Mouse (Mus musculus) layer of hippocampus, adult 2 months (tissue): ENCODE measurements around the gene Cldn7. TPM values are rescaled to one million over a fixed set of nuclear protein-coding genes. Genes with fewer than 3 reads are reported as not detected.
"Not testable (repeated sequence)": the region's sequence is repeated elsewhere in the genome, so short reads cannot be mapped to it uniquely, and the experiment has no call there.

Source experiments
- DNase-seq, 2 experiments: peaks; one replicate each; pipeline ENCODE4 v3.0.0; 2022; ENCODE audit warnings: low spot score in 2 of 2
- H3K27ac ChIP-seq: fragments of 200-600 bp; 2 replicates; pipeline ENCODE4 v1.8.1; 2022
- H3K4me3 ChIP-seq: fragments of 200-600 bp; 2 replicates; pipeline ENCODE4 v1.8.1; 2022; ENCODE audit warnings: mild to moderate bottlenecking
- CTCF ChIP-seq: fragments of 200-600 bp; conservative IDR thresholded peaks from 2 replicates; pipeline ENCODE4 v1.8.1; 2022; ENCODE audit warnings: antibody characterized with exemption, mild to moderate bottlenecking, moderate library complexity
- long read RNA-seq, 2 experiments: library from polyadenylated mRNA; stranded (forward); transcript quantifications; one replicate each; pipeline ENCODE4 v2.0.0; 2021; ENCODE audit warnings: borderline mapping rate in 2 of 2
- total RNA-seq, 2 experiments: library from RNA; stranded (reverse); gene quantifications; 2 replicates each; pipeline ENCODE4 v1.2.3; 2021

Gene Cldn7
- total RNA-seq: not detected
- long read RNA-seq, experiment 1: 0 reads
- long read RNA-seq, experiment 2: 0 reads

DNA sequence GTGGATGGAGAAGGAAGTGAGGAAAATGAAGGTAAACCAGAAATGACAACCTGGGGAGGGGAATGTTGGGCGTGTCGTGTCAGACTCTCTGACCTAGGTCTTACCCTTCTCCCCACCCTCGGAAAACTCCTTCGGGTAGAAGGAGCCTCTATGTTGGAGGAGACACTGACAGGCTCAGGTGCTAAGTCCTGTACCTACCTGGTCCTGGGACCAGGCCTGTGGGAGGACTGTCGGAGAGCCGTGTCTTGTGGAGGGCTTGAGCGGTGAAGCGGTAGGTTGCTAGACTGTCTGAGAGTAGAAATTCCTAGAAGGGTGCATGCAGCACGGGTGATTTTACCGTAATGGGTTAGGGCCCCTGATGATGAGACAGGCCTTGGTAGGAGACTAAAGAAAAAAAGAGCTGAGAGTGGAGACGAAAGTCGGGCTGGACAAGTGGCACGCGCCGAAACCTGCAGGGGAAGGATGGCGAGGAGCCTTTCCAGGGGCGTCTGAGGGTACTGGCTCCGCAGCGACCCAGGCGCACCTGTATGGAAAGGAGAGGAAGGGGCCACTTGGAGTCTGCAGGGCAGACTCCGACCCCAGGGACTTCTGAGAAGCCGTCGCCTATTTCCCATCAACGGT, at the start of gene Cldn7:
Gene Cldn7, plus strand, starts transcription at position 130 of the 621 bp plus-strand sequence.
- Histone ChIP-seq H3K27ac (no peak within 1 kb of the TSS), H3K4me3 (no peak within 1 kb of the TSS)
- no peak for DNase-seq
- no peak for TF ChIP-seq CTCF

DNA sequence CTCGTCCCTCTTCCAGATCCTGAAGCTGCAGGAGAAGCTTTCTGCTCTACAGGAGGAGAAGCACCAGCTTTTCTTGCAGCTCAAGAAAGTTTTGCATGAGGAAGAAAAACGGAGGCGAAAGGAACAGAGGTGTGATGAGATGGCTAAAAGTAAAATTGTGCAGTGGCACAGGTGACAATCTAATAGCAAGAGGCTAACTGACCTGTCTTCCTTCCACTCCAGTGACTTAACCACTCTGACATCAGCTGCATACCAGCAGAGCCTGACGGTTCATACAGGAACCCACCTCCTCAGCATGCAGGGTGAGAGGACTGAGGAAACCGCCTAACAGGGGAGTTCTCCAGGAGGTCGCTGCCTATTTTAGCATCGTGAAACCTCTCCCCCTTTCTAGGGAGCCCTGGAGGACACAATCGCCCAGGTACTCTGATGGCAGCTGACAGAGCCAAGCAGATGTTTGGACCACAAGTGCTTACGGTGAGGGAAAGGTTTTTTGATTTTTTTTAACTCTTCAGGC, 49.6 kb upstream of the Cldn7 start:
- no peak for DNase-seq
- Histone ChIP-seq H3K27ac (no peak overlapping the region), H3K4me3 (peak overlapping the region; percentile 83)
- TF ChIP-seq CTCF: no peak

DNA sequence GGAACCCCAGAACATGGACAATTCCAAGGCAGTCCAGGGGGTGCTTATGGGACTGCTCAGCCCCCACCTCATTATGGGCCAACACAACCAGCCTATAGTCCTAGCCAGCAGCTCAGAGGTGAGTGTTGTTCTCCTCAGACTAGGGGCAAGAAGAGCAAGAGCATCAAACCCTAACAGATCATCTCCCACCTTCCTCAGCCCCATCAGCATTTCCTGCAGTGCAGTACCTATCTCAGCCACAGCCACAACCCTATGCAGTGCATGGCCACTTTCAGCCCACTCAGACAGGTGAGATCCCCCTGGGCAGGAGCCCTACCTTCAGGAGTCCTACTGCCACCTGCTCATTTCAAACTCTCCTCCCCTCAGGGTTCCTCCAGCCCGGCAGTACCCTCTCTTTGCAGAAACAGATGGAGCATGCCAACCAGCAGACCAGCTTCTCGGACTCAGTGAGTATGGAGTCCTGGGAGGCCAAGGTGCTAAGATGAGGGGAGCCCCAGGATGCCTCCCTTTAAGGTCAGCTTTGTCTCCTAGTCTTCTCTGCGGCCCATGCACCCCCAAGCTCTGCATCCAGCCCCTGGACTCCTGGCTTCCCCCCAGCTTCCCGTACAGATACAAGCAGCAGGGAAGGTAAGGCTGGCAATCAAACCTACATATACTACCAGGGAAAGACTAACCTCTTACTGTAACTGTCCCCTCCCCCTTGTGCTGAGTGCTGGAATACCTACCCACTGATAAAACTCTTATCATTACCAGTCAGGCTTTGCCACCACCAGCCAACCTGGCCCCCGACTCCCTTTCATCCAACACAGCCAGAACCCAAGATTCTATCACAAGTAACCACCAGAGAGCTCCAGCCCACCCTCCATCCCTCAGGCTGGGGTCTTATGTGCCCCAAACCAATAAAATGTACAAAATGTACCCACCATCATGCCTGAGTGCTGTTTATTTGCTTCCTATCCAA, 48.6 kb upstream of the Cldn7 start:
- DNase-seq: no peak
- H3K27ac ChIP-seq: no peak overlapping the region
- H3K4me3 ChIP-seq: no peak overlapping the region; the same call in 1 of the 2 replicates
- TF ChIP-seq CTCF: peak; percentile 40; the same call in 1 of the 2 replicates

DNA sequence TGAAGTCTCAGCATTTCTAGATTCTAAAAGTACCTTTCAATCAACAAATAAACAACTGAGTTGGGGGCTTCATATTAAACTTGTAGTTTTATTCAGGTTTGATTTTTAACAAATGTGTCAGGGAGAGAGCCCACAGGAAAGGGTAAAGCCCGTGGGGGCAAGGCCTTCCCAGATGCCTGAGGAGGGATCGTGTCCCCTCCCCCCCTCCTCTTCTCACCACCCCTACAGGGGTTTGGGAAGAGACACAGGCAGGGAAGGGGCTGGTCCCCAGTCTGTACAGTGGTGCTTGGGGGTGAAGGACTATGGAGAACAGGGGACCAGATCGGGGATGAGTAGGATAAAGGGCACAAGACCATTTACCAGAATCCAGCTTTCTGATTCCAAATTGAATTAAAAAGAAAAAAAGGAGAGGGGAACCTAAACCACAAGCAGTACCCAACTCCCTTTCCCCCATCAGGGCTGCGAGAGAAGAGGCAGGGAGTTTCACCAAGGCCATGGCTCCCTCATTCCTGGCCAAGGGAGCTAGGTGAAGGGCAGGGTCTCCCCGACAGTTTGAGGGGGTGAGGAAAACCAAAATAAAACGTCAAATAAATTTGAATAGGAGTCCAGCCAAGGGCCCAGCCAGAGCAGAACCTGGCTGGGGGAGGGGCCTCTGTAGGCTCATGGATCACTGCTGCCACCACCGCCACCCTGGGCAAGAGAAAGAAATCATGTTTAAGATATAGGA, 47.8 kb upstream of the Cldn7 start:
- DNase-seq, H3K4me3 ChIP-seq, H3K27ac ChIP-seq: not testable (repeated sequence)

DNA sequence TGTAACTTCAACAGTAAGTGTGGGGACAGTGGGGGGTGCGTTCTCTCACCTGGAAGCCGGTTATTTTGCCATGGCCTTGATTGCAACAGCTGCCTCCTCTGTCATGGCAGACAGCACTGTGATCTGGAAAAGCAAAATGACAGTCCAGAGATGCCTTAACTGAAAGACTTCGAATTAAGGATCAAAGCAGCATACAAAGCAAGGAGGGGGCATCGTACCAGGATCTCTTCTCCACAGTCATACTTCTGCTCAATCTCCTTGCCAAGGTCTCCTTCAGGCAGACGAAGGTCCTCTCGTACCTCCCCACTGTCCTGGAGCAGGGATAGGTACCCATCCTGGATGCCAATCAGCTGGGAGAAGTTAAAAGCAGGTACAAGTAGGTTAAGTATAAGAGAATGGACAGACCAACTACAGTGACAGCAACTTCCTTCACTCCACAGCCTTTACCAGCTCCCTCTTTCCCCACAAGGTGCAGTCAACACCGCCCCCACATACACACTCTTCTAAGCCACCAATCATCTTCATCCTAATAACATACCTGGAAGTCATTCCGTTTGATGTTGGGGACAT, 47.1 kb upstream of the Cldn7 start:
- DNase-seq: no peak
- H3K4me3 ChIP-seq: no peak overlapping the region
- no peak for TF ChIP-seq CTCF
- H3K27ac ChIP-seq: no peak overlapping the region

DNA sequence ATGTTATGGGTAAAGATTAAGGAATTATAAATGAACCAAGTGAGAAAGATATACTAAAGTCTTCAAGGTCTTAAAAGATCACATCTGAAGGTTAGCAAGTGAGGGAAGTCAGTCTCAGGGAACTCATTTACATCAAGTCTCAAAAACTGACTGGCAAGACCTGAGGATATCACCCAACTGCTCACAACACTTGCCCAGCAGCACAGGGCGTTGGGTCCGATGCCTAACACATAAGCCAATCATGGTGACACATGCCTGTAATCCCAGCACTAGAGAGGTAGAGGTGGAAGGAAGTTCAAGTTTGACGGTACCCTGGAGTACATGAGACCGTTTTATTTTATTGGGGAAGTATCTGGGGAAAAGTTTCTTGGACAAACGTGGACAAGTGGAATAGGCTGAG, 46.5 kb upstream of the Cldn7 start:
- Histone ChIP-seq H3K4me3 (no peak overlapping the region), H3K27ac (no peak overlapping the region)
- TF ChIP-seq CTCF: no peak
- no peak for DNase-seq

DNA sequence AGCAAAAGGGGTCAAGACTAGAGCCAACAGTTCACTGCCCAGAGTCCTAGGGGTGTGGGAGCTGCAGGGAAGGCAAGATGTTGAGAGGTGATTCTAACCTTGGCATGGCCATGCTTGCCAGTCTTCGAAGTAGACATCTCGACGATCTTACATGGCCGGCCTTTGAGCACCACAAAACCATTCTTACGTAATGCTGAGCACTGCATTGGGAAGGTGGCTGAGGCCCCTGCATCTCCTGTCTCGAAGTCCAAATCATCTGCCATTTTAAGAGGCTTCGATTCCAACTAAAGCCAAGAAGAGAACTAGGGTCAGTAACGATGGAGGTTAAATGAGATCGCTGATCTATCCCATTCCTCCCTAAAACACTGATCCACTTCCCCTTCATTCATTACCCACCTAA, 45.5 kb upstream of the Cldn7 start:
- peak overlapping the region; percentile 59 for H3K4me3 ChIP-seq
- TF ChIP-seq CTCF: no peak

DNA sequence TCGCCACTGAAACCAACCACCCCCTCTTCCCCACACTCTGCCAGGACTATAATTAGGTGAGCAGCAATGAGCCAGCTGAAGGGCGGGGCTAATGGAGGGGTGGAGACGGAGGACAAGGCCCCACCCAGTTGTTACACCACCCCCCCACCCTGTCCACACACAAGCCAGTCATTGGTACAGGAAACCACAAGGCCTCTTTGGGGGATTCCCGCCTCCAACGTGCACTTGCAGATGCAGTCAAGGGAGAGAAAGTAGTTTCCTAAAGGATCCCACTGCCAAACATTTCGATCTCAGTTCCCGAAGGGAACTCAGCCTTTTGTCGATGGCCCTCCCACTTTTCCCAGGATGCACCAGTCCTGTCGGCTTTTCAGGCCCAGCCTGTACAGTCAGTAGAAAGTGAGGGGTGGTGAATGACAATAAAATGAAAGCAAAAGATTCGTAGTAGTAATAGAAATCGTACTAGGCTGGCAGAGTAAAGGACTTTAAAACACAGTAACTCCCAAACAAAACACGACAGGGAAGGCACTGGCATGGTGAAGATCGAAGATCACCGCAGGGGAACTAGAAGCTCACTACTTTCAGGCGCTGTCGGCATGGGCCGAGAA, 44.8 kb upstream of the Cldn7 start:
- TF ChIP-seq CTCF: no peak
- Histone ChIP-seq H3K4me3 (peak overlapping the region; percentile 59), H3K27ac (peak overlapping the region; percentile 95)
- DNase-seq: peak; percentile 41 to 57

More for the DNA sequence above, 45.5 kb upstream of the Cldn7 start:
- H3K27ac ChIP-seq: peak overlapping the region; percentile 95; the same call in 1 of the 2 replicates
- DNase-seq: no peak

DNA sequence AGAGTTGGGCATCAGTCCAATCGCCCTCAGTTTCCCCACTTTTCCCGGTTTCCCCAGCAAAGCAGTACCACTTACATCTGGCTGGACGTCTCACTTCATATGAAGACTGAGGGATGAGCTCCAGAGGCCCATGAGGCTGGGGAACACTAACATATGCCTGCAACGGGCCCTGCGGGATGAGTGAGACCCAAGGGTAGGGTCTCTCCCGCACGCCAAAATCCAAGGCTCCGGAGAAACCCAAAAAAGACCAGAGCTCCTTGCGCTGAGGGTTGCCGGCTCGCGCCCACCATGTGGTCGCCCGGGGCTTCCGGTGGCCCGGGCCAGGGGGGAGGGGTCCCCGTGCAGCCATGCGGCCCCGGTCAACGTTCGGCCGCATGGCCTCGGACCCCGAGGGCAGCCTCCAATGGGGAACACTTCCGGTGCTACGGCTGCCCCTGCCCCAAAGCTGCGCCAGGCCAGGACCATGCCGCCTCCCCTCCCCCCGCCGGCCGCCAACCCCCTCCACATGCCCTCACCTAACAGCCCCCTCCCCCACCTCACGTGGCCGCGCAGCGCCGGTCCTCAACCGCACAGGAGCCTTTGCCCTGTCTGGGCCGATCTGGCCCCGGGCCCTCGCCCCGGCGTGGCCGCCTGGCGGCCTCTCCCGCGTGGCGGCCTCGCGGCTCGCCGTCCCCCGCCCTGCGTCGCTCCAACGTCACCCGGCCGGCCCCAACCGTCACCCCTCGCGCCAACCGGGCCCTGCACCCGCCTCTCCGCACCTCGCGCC, 44.1 kb upstream of the Cldn7 start:
- no peak for TF ChIP-seq CTCF
- DNase-seq: no peak
- H3K4me3 ChIP-seq: peak overlapping the region; percentile 59
- peak overlapping the region; percentile 95 for H3K27ac ChIP-seq

DNA sequence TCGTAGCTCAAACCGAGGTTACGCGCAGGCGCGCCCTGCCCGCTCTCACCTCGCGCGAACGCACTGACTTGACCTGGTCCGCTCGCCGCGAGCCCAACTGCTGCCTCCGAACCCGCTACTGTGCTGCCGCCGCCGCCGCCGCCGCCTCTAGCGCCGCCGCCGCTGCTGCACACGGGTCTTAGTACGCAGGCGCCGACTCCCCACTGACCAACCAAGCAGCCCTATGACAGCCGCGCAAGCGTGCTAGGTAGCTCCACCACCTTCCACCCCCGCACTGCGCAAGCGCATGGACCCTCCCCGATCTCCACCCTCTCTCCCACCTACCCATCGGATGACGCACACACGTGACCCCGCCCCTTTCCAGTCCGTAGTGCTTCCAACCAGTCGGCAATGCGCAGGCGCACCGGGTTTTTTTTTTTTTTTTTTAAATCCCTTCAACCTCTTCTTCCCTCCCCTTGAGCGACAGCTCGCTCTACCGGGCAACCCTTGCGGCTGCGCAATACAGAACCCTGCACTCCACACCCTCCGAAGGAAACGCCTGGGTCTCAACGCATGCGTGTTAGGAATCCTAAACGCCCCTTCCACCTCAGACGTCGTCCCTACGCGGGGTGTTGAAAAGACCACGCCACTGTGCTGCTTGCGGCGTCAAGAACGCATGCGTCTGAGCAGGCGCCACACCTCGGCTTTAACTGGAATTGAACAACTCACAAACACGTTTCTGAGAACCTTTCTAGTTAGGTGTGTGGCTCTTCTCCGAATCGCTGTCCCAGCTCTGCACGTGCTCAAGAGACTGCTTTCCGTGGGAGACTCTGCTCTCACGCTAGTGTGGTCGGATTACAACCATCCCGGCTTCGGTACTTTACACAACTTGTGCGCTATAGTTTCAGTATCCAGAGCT, 43.2 kb upstream of the Cldn7 start, which contains the start of gene Eif5a:
Gene Eif5a, minus strand, starts transcription at position 845 of the 898 bp plus-strand sequence.
- H3K27ac ChIP-seq: peak within 1 kb of the TSS; percentile 96
- peak; percentile 100 for DNase-seq
- H3K4me3 ChIP-seq: peak within 1 kb of the TSS; percentile 81
- TF ChIP-seq CTCF: peak; percentile 81
